Mouse (Mus musculus) stomach, embryonic 15.5 days (tissue): ENCODE measurements around the gene Vnn3. TPM values are rescaled to one million over a fixed set of nuclear protein-coding genes. Genes with fewer than 3 reads are reported as not detected.

Experiments
- ATAC-seq: fragments of 200-750 bp; cut with Nextera tagmentation; 2 replicates; pipeline ENCODE4 v1.8.0; 2017; ENCODE audit warnings: low read depth, moderate number of reproducible peaks, moderate TSS enrichment; ENCODE audit not compliant: insufficient read depth, low FRiP score
- H3K27ac ChIP-seq: fragments of 300-500 bp; sonication (generic); 2 replicates; pipeline ENCODE4 v1.5.1; 2015; ENCODE audit warnings: mild to moderate bottlenecking, inconsistent platforms
- H3K27me3 ChIP-seq: fragments of 300-500 bp; sonication (generic); replicated peaks from 2 replicates; pipeline ENCODE4 v1.6.1; 2015; ENCODE audit warnings: inconsistent platforms
- H3K36me3 ChIP-seq: fragments of 300-500 bp; sonication (generic); 2 replicates; pipeline ENCODE4 v1.6.1; 2015; ENCODE audit warnings: inconsistent platforms
- H3K4me1 ChIP-seq: fragments of 300-500 bp; sonication (generic); 2 replicates; pipeline ENCODE4 v1.6.1; 2015; ENCODE audit warnings: inconsistent platforms
- H3K4me2 ChIP-seq: fragments of 300-500 bp; sonication (generic); 2 replicates; pipeline ENCODE4 v1.6.1; 2015; ENCODE audit warnings: mild to moderate bottlenecking, inconsistent platforms
- H3K4me3 ChIP-seq: fragments of 300-500 bp; sonication (generic); replicated peaks from 2 replicates; pipeline ENCODE4 v1.5.1; 2015; ENCODE audit warnings: inconsistent platforms
- H3K9ac ChIP-seq: fragments of 300-500 bp; sonication (generic); 2 replicates; pipeline ENCODE4 v1.6.1; 2015; ENCODE audit warnings: inconsistent platforms
- H3K9me3 ChIP-seq: fragments of 300-500 bp; sonication (generic); 2 replicates; pipeline ENCODE4 v1.6.1; 2016; ENCODE audit warnings: inconsistent platforms
- WGBS: fragments of 180-500 bp; shearing (Covaris S2); methylation state at CpG from one replicate; pipeline ENCODE4 v1.1.7; 2015; 5-methylcytosine and 5-hydroxymethylcytosine counted together
- polyA plus RNA-seq: library from polyadenylated mRNA; unstranded; fragments of >200 nt; fragmentation: Nextera tagmentation; extraction: Ambion mirVana; gene quantifications from 2 replicates; pipeline ENCODE4 v1.2.1, GENCODE M21; 2015

The Vnn3 gene
- polyA plus RNA-seq, 1 experiment from 2014 or later, result 0.67 TPM

DNA sequence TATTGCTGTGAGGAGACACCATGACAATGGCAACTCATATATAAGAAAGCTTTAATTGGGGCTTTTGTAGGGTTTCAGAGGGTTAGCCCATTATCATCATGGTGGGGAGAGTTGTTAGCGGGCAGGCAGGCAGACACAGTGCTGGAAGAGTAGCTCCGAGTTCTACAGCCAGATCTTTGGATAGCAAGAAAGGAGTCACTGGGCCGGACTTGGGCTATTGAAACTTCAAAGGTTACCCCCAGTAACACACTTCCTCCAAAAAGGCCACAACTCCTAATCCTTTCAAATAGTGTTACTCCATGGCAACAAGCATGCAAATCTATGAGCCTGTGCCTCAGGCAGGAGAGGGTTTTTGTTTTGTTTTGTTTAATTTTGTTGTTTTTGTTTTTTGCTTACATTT, 49.9 kb downstream of the Vnn3 start:
- no peaks in the 10 kb centered on the region for H3K27me3 ChIP-seq
- no peak for ATAC-seq
- H3K4me1 ChIP-seq, result no peaks in the 10 kb centered on the region
- no peak overlapping the region for H3K4me3 ChIP-seq
- 83% methylated on average over 3 of the region's 3 CpGs for WGBS
- H3K9me3 ChIP-seq, result no peaks in the 10 kb centered on the region
- H3K36me3 ChIP-seq, result no peaks in the 10 kb centered on the region
- H3K4me2 ChIP-seq, result no peak overlapping the region
- no peak overlapping the region for H3K9ac ChIP-seq
- H3K27ac ChIP-seq, result no peak overlapping the region

DNA sequence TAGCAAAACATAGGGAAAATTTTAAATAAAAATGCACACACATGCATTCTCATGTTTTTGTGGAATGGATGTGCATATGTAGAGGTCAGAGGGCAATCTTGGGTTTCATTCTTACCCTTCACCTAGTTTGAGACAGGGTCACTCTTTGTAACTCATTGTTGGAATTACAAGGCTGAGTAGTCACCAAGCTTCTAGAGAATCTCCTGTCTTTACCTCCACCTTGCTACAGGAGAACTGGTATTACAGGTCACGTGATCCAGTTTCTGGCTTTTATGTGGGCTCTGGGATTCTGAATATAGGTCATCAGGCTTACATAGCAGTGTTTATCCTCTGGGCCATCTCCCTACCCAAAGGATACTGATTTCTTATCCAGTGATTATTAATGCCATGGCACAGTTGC, 54.4 kb downstream of the Vnn3 start:
- no peak overlapping the region for H3K4me2 ChIP-seq
- H3K4me3 ChIP-seq, result no peak overlapping the region
- no peak overlapping the region for H3K27ac ChIP-seq
- ATAC-seq, result no peak
- no peaks in the 10 kb centered on the region for H3K4me1 ChIP-seq
- H3K27me3 ChIP-seq, result no peaks in the 10 kb centered on the region
- no peaks in the 10 kb centered on the region for H3K9me3 ChIP-seq
- 86% methylated on average over 1 of the region's 1 CpGs for WGBS
- no peaks in the 10 kb centered on the region for H3K36me3 ChIP-seq
- H3K9ac ChIP-seq, result no peak overlapping the region

Other genes with a start within 250 kb of the Vnn3 start
- gene Rps12, start 64.2 kb upstream of the Vnn3 start, polyA plus RNA-seq, result 150 and 170 TPM in 2 replicates
- gene Slc18b1, start 54.5 kb upstream of the Vnn3 start, polyA plus RNA-seq, result 14.8 and 19.8 TPM in 2 replicates
- gene Vnn1, start 43.2 kb downstream of the Vnn3 start, polyA plus RNA-seq, result 3.0 and 4.1 TPM in 2 replicates
- gene Taar1, start 68.9 kb downstream of the Vnn3 start, polyA plus RNA-seq, result not detected in 2 replicates
- gene Taar2, start 87.1 kb downstream of the Vnn3 start, polyA plus RNA-seq, result not detected in 2 replicates
- gene Taar3, start 98.1 kb downstream of the Vnn3 start, polyA plus RNA-seq, result not detected in 2 replicates
- not detected in 2 replicates for gene Taar4, start 109.0 kb downstream of the Vnn3 start, polyA plus RNA-seq
- gene Taar5, start 119.2 kb downstream of the Vnn3 start, polyA plus RNA-seq, result not detected in 2 replicates
- gene Taar6, start 134.2 kb downstream of the Vnn3 start, polyA plus RNA-seq, result not detected in 2 replicates
- not detected in 2 replicates for gene Taar7a, start 142.0 kb downstream of the Vnn3 start, polyA plus RNA-seq
- not detected in 2 replicates for gene Taar7b, start 148.5 kb downstream of the Vnn3 start, polyA plus RNA-seq
- gene Taar7d, start 175.8 kb downstream of the Vnn3 start, polyA plus RNA-seq, result not detected in 2 replicates
- not detected in 2 replicates for gene Taar7e, start 186.2 kb downstream of the Vnn3 start, polyA plus RNA-seq
- not detected in 2 replicates for gene Taar7f, start 198.0 kb downstream of the Vnn3 start, polyA plus RNA-seq
- gene Taar8a, start 225.0 kb downstream of the Vnn3 start, polyA plus RNA-seq, result not detected in 2 replicates
- gene Taar8b, start 240.8 kb downstream of the Vnn3 start, polyA plus RNA-seq, result not detected in 2 replicates